ENCODE assay signal across 27 mouse cellular contexts in genomic region chr7:92150768-92151167, GRCm38 (mm10).
A peak's percentile ranks its signal among the peaks of the same experiment; 100 is the strongest.
DNase-seq lines count a peak whose midpoint lies in the region; ATAC-seq lines count a peak whose summit lies in the region.
"Had no signal": no experiment of that assay in that cellular context is flagged by ENCODE, and none has a peak within 500 bp of the region (broad histone marks: within the 10 kb centered on the region; RNA-seq: fewer than 3 reads in every experiment).

No protein-coding gene starts in this region.

- DNase-seq in mesoderm, embryonic 11.5 days (ENCODE audit: low read depth, low spot score) = peak; percentile 1
- DNase-seq in left cerebral cortex, adult 11 months (ENCODE audit: low spot score) = no peak
- DNase-seq in cerebellum, postnatal 36 days = no peak
- no peak for DNase-seq in forebrain, embryonic 10.5 days (ENCODE audit: extremely low spot score, low spot score)
- DNase-seq: adrenal gland, adult 8-10 months; adrenal gland, postnatal 14 days; B cell, adult 2 months; cerebellum, adult 11 months; cerebellum, adult 18-20 months; cerebellum, adult 8-10 months; cerebellum, adult 9-11 months; cerebellum, postnatal 14 days; embryo, embryonic 11 days; forebrain, postnatal 0 days had no signal

- no peak overlapping the region for H3K4me3 ChIP-seq in forebrain, embryonic 10.5 days
- H3K4me3 ChIP-seq: embryonic facial prominence, embryonic 13.5 days; embryonic facial prominence, embryonic 15.5 days; erythroblast, embryonic 14.5 days; forebrain, embryonic 13.5 days; forebrain, embryonic 15.5 days had no signal

- H3K4me1 ChIP-seq in forebrain, embryonic 10.5 days = no peaks in the 10 kb centered on the region
- H3K4me1 ChIP-seq: embryonic facial prominence, embryonic 13.5 days; embryonic facial prominence, embryonic 15.5 days; forebrain, embryonic 13.5 days; forebrain, embryonic 15.5 days had no signal

- H3K9me3 ChIP-seq in forebrain, embryonic 10.5 days = no peaks in the 10 kb centered on the region
- H3K9me3 ChIP-seq: embryonic facial prominence, embryonic 13.5 days; embryonic facial prominence, embryonic 15.5 days; forebrain, embryonic 13.5 days; forebrain, embryonic 15.5 days; G1E had no signal

- H3K36me3 ChIP-seq in forebrain, embryonic 10.5 days (replicated peaks) = no peaks in the 10 kb centered on the region
- H3K36me3 ChIP-seq: embryonic facial prominence, embryonic 13.5 days; embryonic facial prominence, embryonic 15.5 days; forebrain, embryonic 15.5 days; G1E had no signal

- no peak overlapping the region for H3K27ac ChIP-seq in forebrain, embryonic 10.5 days
- H3K27ac ChIP-seq: embryonic facial prominence, embryonic 13.5 days; embryonic facial prominence, embryonic 15.5 days; forebrain, embryonic 13.5 days; forebrain, embryonic 15.5 days had no signal

- H3K27me3 ChIP-seq in forebrain, embryonic 10.5 days (ENCODE audit: poor library complexity, severe bottlenecking) = no peaks in the 10 kb centered on the region
- H3K27me3 ChIP-seq: CH12.LX; embryonic facial prominence, embryonic 13.5 days; embryonic facial prominence, embryonic 15.5 days; forebrain, embryonic 13.5 days; forebrain, embryonic 15.5 days; Patski had no signal

- WGBS in forebrain, embryonic 10.5 days = 73% methylated on average over 3 of the region's 3 CpGs

- ATAC-seq in common myeloid progenitor, adult 5-6 weeks (replicated peaks; ENCODE audit: low read depth, poor library complexity, severe bottlenecking) = peak; percentile 79
- peak; percentile 78 to 94 for ATAC-seq in hematopoietic stem cell, adult 5-6 weeks (replicated peaks in 1 of 2; ENCODE audit: insufficient read depth in 1 of 2, low FRiP score in 2 of 2, low TSS enrichment in 1 of 2, low read depth in 1 of 2, poor library complexity in 2 of 2, severe bottlenecking in 2 of 2)
- peak; percentile 81 for ATAC-seq in megakaryocyte, adult 5-6 weeks (ENCODE audit: poor library complexity, severe bottlenecking)
- ATAC-seq: activated CD4-positive, CD25-positive, alpha-beta regulatory T cell, adult 4 months; CD4-positive, CD25-positive, alpha-beta regulatory T cell, adult 4 months; forebrain, embryonic 13.5 days; forebrain, embryonic 15.5 days; forebrain, postnatal 0 days; Patski had no signal
